Mouse (Mus musculus): ENCODE measurements around the gene Gfy. TPM values are rescaled to one million over a fixed set of nuclear protein-coding genes. Genes with fewer than 3 reads are reported as not detected.
A peak's percentile ranks its signal among the peaks of the same experiment; 100 is the strongest.

Gfy gene
- polyA plus RNA-seq, 1 experiment from 2014 or later = not detected

- H3K4me1 ChIP-seq (replicated peaks) = peaks cover 10% of the 10 kb centered on the region
- no peak overlapping the region for H3K27ac ChIP-seq
- peaks cover 4% of the 10 kb centered on the region; the same call in 1 of the 2 replicates for H3K9me3 ChIP-seq
- H3K4me2 ChIP-seq = peak overlapping the region; percentile 69
- WGBS = 69% methylated on average over 3 of the region's 3 CpGs
- H3K9ac ChIP-seq (replicated peaks) = no peak overlapping the region
- peaks cover 28% of the 10 kb centered on the region for H3K27me3 ChIP-seq
- peak overlapping the region; percentile 49; the same call in 1 of the 2 replicates for H3K4me3 ChIP-seq (replicated peaks)
- H3K36me3 ChIP-seq = no peaks in the 10 kb centered on the region
- ATAC-seq (ENCODE audit: insufficient number of reproducible peaks, insufficient read depth, low FRiP score, low TSS enrichment, low read depth) = no peak
Observed at GRCm38 (mm10) chr7:45135370-45135769, 44.0 kb downstream of the Gfy start.

DNA sequence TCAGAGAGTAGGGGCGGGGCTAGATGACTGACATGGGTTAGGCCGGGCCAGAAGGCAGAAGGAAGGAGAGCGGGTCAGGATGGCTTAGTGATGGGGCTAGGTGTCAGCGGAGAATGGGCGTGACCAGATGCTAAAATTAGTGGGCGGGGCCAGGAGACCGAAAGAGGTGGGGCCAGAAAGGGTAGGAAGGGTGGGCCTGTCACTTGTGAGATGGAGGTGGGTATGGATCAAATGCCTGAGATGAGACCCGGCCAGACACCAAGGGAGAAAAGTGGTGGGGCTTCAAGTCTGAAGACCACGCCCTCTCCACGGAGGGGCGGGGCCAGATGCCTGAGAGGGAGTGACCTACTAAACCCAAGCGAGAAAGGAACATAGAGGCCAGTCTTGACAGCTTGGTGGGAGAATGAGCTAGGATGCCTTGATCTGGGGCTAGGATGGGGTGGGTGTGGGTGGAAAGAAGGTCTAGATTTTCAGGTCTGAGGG lies 44.8 kb downstream of the Gfy start:
- ATAC-seq (ENCODE audit: insufficient number of reproducible peaks, insufficient read depth, low FRiP score, low TSS enrichment, low read depth) = peak; percentile 39; the same call in 1 of the 2 replicates
- no peak overlapping the region for H3K27ac ChIP-seq
- no peak overlapping the region for H3K4me2 ChIP-seq
- 5% methylated on average over 12 of the region's 12 CpGs for WGBS
- H3K9ac ChIP-seq (replicated peaks) = no peak overlapping the region
- no peaks in the 10 kb centered on the region for H3K36me3 ChIP-seq
- H3K9me3 ChIP-seq = peaks cover 4% of the 10 kb centered on the region; the same call in 1 of the 2 replicates
- H3K4me3 ChIP-seq (replicated peaks) = no peak overlapping the region
- H3K27me3 ChIP-seq = peaks cover 28% of the 10 kb centered on the region
- peaks cover 17% of the 10 kb centered on the region for H3K4me1 ChIP-seq (replicated peaks)

- Histone ChIP-seq H3K4me1 (replicated peaks) (peaks cover 19% of the 10 kb centered on the region), H3K36me3 (no peaks in the 10 kb centered on the region), H3K4me3 (replicated peaks) (no peak overlapping the region), H3K27ac (no peak overlapping the region), H3K9me3 (peaks cover 4% of the 10 kb centered on the region; the same call in 1 of the 2 replicates), H3K9ac (replicated peaks) (no peak overlapping the region), H3K27me3 (peaks cover 28% of the 10 kb centered on the region), H3K4me2 (no peak overlapping the region)
- WGBS = 72% methylated on average over 8 of the region's 8 CpGs
- no peak for ATAC-seq (ENCODE audit: insufficient number of reproducible peaks, insufficient read depth, low FRiP score, low TSS enrichment, low read depth)
Observed at GRCm38 (mm10) chr7:45133446-45134159, 45.8 kb downstream of the Gfy start.

DNA sequence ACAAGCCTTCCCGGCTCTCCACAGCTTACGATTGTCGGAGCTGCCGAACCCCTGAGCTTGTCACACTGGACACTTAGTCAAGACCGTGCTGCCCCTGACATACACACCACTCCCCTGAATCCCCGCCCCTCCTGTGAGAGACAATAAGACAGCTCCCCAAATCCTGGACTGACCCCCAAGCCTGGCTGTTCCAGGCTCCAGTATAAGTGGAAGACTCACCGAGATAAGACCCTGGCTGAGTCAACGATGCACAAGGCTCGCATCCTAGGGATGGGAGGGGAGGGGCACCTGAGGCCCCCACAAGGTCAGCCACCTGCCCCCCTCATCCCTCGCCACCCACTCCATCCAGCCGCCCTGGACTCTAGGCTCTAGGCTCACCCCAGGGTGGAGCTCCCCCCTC lies 47.5 kb downstream of the Gfy start:
- ATAC-seq (ENCODE audit: insufficient number of reproducible peaks, insufficient read depth, low FRiP score, low TSS enrichment, low read depth) = no peak
- Histone ChIP-seq H3K27ac (no peak overlapping the region), H3K4me2 (no peak overlapping the region), H3K9ac (replicated peaks) (no peak overlapping the region), H3K27me3 (peaks cover 18% of the 10 kb centered on the region), H3K9me3 (peaks cover 4% of the 10 kb centered on the region; the same call in 1 of the 2 replicates), H3K36me3 (peaks cover 6% of the 10 kb centered on the region), H3K4me3 (replicated peaks) (no peak overlapping the region), H3K4me1 (replicated peaks) (peaks cover 27% of the 10 kb centered on the region)
- WGBS = 82% methylated on average over 11 of the region's 11 CpGs

GRCm38 (mm10) chr7:45129776-45130512 lies 49.4 kb downstream of the Gfy start:
- Histone ChIP-seq H3K9ac (replicated peaks) (peak overlapping the region; percentile 63), H3K4me1 (replicated peaks) (peaks cover 41% of the 10 kb centered on the region)
- no peak for ATAC-seq (ENCODE audit: insufficient number of reproducible peaks, insufficient read depth, low FRiP score, low TSS enrichment, low read depth)

DNA sequence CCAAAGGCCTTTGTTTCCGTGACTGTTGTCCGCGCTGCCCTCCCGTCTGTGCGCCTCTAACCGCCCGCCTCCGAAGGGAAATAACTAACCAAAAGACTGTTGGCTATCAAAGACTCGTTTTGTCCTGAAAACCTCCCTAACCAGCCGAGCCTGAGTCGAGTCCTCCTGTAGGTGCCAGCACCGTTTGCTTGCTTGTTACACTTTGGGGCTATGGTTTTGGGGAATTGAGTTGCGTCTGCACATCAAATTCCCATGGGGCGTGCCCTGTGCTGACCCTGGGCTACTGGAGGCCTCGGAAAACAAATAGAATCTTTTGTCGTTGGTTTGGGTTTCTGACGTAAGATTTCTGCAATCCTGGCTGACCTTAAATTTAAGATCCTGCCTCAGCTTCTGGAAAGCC lies 50.1 kb downstream of the Gfy start:
- Histone ChIP-seq H3K27ac (peak overlapping the region; percentile 92), H3K36me3 (peaks cover 25% of the 10 kb centered on the region), H3K4me2 (peak overlapping the region; percentile 65), H3K9ac (replicated peaks) (peak overlapping the region; percentile 63), H3K4me3 (replicated peaks) (peak overlapping the region; percentile 44), H3K4me1 (replicated peaks) (peaks cover 36% of the 10 kb centered on the region), H3K27me3 (peaks cover 1% of the 10 kb centered on the region; the same call in 1 of the 2 replicates), H3K9me3 (peaks cover 4% of the 10 kb centered on the region; the same call in 1 of the 2 replicates)
- 1% methylated on average over 17 of the region's 17 CpGs for WGBS
- no peak for ATAC-seq (ENCODE audit: insufficient number of reproducible peaks, insufficient read depth, low FRiP score, low TSS enrichment, low read depth)

More at GRCm38 (mm10) chr7:45129776-45130512, 49.4 kb downstream of the Gfy start:
- 61% methylated on average over 15 of the region's 15 CpGs for WGBS
- Histone ChIP-seq H3K36me3 (peaks cover 25% of the 10 kb centered on the region), H3K9me3 (peaks cover 4% of the 10 kb centered on the region; the same call in 1 of the 2 replicates), H3K4me3 (replicated peaks) (peak overlapping the region; percentile 44), H3K27me3 (peaks cover 7% of the 10 kb centered on the region; the same call in 1 of the 2 replicates), H3K4me2 (peak overlapping the region; percentile 65), H3K27ac (peak overlapping the region; percentile 92)

- H3K4me2 ChIP-seq = peak within 1 kb of the TSS; percentile 92
- peak within 1 kb of the TSS; percentile 99 for H3K9ac ChIP-seq (replicated peaks)
- peak; percentile 93 for ATAC-seq (ENCODE audit: insufficient number of reproducible peaks, insufficient read depth, low FRiP score, low TSS enrichment, low read depth)
- H3K4me1 ChIP-seq (replicated peaks) = peaks cover 35% of the 10 kb centered on the region
- peaks cover 25% of the 10 kb centered on the region for H3K36me3 ChIP-seq
- peak within 1 kb of the TSS; percentile 91 for H3K4me3 ChIP-seq (replicated peaks)
- under 1% methylated on average over 48 of the region's 48 CpGs for WGBS
- H3K27me3 ChIP-seq = no peaks in the 10 kb centered on the region
- peak within 1 kb of the TSS; percentile 93 for H3K27ac ChIP-seq
- peaks cover 4% of the 10 kb centered on the region; the same call in 1 of the 2 replicates for H3K9me3 ChIP-seq
Observed at GRCm38 (mm10) chr7:45128624-45129246, 50.6 kb downstream of the Gfy start, which contains the start of gene Rpl13a. TSS of gene Rpl13a (minus strand) at chr7:45128761.

DNA sequence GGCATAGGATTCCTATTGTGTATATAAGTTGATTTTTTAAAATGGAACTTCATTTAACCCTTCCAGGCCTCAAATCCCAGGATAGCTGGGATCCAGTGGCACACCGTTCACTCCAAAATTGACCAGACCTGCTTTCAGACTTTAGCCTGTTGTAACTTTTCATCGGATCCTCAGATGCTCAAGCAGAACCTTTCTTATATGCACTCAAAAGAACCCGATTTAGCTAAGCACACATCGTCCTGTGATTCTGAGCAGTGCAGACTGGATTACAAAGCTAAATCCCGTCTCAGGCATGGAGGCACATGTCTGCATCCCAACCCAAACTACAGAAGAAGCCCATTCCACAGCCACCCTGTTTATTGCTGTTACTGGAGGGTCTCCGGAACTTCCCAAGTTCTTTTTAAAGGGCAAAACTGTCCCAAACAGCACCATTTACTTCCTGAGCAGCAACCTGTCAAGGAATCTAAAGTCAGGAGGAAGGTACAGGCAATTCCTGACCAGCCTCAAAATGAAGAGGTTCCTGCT lies 51.6 kb downstream of the Gfy start:
- Histone ChIP-seq H3K4me3 (replicated peaks) (peak overlapping the region; percentile 91), H3K36me3 (peaks cover 31% of the 10 kb centered on the region), H3K4me1 (replicated peaks) (peaks cover 40% of the 10 kb centered on the region), H3K27me3 (no peaks in the 10 kb centered on the region), H3K9ac (replicated peaks) (peak overlapping the region; percentile 99), H3K9me3 (no peaks in the 10 kb centered on the region), H3K4me2 (peak overlapping the region; percentile 92), H3K27ac (peak overlapping the region; percentile 93)
- 2% methylated on average over 6 of the region's 6 CpGs for WGBS
- no peak for ATAC-seq (ENCODE audit: insufficient number of reproducible peaks, insufficient read depth, low FRiP score, low TSS enrichment, low read depth)

DNA sequence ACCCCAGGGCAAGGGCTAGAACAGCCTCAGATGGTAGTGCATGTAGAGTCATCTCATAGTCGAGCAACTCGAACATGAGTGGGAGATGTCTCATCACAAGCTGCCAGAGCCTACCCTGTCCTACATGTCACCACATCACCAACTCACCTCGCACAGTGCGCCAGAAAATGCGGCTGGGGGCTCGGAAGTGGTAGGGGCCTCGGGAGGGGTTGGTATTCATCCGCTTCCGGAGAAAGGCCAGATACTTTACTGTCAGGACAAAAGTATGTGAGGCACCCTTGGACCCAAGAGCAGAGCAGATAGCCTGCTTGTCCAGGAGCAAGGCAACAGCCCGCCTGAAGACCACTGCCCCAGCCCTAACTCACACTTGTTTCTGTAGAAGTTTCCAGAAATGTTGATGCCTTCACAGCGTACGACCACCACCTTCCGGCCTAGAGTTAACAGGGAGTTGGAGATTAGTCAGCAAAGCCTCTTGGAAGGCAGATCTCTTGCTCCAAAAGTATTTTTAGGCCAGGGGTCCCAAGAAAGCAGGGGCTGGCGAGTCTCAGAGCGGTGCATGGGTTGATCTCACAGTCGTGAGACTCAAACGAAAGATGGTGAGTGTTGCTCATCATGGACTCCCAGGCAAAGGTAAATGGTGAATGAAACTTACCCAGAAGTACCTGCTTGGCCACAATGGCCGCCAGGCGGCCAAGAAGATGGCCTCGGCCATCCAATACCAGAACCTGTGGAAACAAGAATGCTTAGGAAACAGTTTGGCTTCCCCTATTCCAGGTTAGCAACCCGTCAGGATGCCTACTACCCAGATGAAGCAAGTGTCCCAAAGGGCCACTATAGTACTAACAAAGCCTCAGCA lies 52.3 kb downstream of the Gfy start:
- Histone ChIP-seq H3K27ac (peak overlapping the region; percentile 93), H3K9ac (replicated peaks) (peak overlapping the region; percentile 99), H3K9me3 (no peaks in the 10 kb centered on the region), H3K4me3 (replicated peaks) (peak overlapping the region; percentile 91), H3K4me1 (replicated peaks) (peaks cover 47% of the 10 kb centered on the region), H3K4me2 (peak overlapping the region; percentile 92), H3K27me3 (no peaks in the 10 kb centered on the region), H3K36me3 (peaks cover 37% of the 10 kb centered on the region)
- no peak for ATAC-seq (ENCODE audit: insufficient number of reproducible peaks, insufficient read depth, low FRiP score, low TSS enrichment, low read depth)
- WGBS = 43% methylated on average over 21 of the region's 21 CpGs

Measured in limb, embryonic 12.5 days (tissue).